Mouse (Mus musculus): Measurements from ENCODE around the gene Ube2d3. TPM values are rescaled to one million over a fixed set of nuclear protein-coding genes. Genes with fewer than 3 reads are reported as not detected.

Ube2d3 gene
- polyA plus RNA-seq, 1 experiment = 261 TPM

DNA sequence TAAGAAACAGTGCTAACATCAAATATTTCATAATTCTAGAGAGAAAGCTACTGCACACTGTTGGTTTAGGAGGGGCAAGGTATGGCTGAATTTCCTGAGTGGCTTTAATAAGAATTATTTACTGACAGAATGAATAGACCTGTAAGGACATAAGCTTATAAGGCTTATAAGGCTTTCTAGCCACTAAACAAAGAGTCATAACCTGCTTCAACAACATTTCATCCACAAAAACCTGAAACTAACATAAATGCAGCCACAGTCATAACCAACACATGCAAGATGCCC is 16.7 kb upstream of the Ube2d3 start:
- no peak overlapping the region for H3ac ChIP-seq (ENCODE audit: control insufficient read depth, insufficient read length, low read depth)
- no peaks in the 10 kb centered on the region for H3K27me3 ChIP-seq (ENCODE audit: control insufficient read depth, insufficient read depth, insufficient read length)
- peaks cover 75% of the 10 kb centered on the region for H3K79me3 ChIP-seq (ENCODE audit: low read depth)
- H3K36me3 ChIP-seq (ENCODE audit: control insufficient read depth, insufficient read depth) = peaks cover 13% of the 10 kb centered on the region
- no peak overlapping the region for H3K4me3 ChIP-seq (ENCODE audit: insufficient read depth, poor library complexity, severe bottlenecking)
- peaks cover 97% of the 10 kb centered on the region for H3K79me2 ChIP-seq (ENCODE audit: control insufficient read depth, insufficient read depth)
- no peak for TF ChIP-seq FOSL1 (IDR thresholded peaks at IDR 0.05; ENCODE audit: insufficient read depth, low read length, poor library complexity, severe bottlenecking)
- no peak for TF ChIP-seq MYOD1 (IDR thresholded peaks at IDR 0.05; ENCODE audit: control insufficient read depth, insufficient read length, low read depth)
- no peak for TF ChIP-seq CTCF (IDR thresholded peaks at IDR 0.05; ENCODE audit: control insufficient read depth, insufficient read depth, insufficient read length)
- no peak for TF ChIP-seq MAX (IDR thresholded peaks at IDR 0.05)
- no peak for TF ChIP-seq CEBPB (IDR thresholded peaks at IDR 0.05; ENCODE audit: low read depth)
- TF ChIP-seq MYOG (IDR thresholded peaks at IDR 0.05; ENCODE audit: control insufficient read depth, extremely low read depth, insufficient read length) = no peak
- no peak for TF ChIP-seq USF1 (IDR thresholded peaks at IDR 0.05; ENCODE audit: low read depth)

DNA sequence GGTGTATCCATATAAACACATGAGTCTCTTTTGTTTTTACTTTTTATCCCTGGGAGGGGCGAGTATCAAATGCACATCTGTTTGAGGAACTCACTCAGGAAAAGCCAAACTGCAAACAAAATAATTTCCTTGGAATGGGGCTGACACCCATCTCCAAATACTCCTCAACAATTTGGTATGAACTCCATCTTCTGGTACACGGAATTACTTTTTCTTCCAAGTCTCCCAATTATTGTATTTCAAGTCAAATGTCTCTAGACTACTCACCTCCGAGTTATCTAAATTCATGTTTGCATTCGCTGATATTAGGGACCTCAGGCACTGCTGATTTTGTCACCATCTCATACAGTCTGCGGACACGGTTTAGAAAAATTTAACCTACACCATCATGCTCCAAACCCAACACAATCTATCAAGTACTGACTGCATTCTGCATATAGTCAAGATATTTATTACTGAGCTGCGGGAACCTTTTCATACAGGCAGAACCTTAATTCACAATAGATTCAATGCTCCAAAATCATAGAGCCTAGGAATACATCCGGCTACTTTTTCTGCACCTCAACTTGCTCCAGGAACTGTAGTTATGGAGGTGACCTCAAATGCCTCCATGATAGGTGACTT is 15.6 kb upstream of the Ube2d3 start:
- Histone ChIP-seq H3K4me3 (ENCODE audit: insufficient read depth, poor library complexity, severe bottlenecking) (peak overlapping the region; percentile 64), H3ac (ENCODE audit: control insufficient read depth, insufficient read length, low read depth) (peak overlapping the region; percentile 72), H3K79me3 (ENCODE audit: low read depth) (peaks cover 77% of the 10 kb centered on the region), H3K36me3 (ENCODE audit: control insufficient read depth, insufficient read depth) (peaks cover 10% of the 10 kb centered on the region), H3K79me2 (ENCODE audit: control insufficient read depth, insufficient read depth) (peaks cover 95% of the 10 kb centered on the region), H3K27me3 (ENCODE audit: control insufficient read depth, insufficient read depth, insufficient read length) (no peaks in the 10 kb centered on the region)
- TF ChIP-seq FOSL1 (IDR thresholded peaks at IDR 0.05; ENCODE audit: insufficient read depth, low read length, poor library complexity, severe bottlenecking) (no peak), MAX (IDR thresholded peaks at IDR 0.05) (no peak), MYOG (IDR thresholded peaks at IDR 0.05; ENCODE audit: control insufficient read depth, extremely low read depth, insufficient read length) (no peak), USF1 (IDR thresholded peaks at IDR 0.05; ENCODE audit: low read depth) (no peak), MYOD1 (IDR thresholded peaks at IDR 0.05; ENCODE audit: control insufficient read depth, insufficient read length, low read depth) (no peak), CEBPB (IDR thresholded peaks at IDR 0.05; ENCODE audit: low read depth) (no peak), CTCF (IDR thresholded peaks at IDR 0.05; ENCODE audit: control insufficient read depth, insufficient read depth, insufficient read length) (no peak)

DNA sequence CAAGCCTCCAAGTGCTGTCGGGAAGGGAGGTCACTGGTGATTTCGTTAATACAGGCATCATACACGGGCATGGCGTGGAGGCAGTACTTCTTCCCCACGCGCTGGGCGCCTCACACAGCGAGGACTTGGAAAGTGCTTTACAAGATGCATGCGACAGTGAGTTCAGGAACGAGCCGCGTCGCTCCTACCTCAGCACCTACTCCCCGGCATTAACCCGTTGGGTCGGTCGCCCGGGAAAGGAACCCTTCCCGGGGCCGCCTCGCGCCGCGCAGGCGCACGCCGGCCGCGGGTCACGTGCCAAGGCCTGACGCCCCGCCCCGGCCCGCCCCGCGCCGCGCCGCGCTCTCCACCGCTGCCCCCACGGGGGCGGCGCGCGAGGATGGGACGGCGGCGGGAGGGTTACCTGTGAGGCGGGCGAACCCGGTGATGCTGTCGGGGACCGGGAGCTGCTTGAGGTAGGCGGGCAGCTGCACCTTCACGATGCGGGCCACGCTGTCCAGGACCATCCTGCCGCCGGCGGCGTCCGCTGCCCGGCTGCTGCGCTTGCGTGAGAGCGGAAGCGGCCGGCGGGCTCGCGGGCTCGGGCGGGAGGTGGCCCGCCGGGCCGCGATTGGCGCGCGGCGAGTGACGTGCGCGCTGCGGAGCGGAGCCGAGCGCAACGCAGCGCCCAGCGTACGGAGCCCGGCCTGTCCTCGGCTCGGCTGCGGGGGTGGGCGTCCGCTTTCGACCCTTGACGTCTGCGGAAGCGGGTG is 14.9 kb upstream of the Ube2d3 start:
- TF ChIP-seq USF1 (IDR thresholded peaks at IDR 0.05; ENCODE audit: low read depth) (peak; percentile 84), MYOD1 (IDR thresholded peaks at IDR 0.05; ENCODE audit: control insufficient read depth, insufficient read length, low read depth) (no peak), FOSL1 (IDR thresholded peaks at IDR 0.05; ENCODE audit: insufficient read depth, low read length, poor library complexity, severe bottlenecking) (no peak), CEBPB (IDR thresholded peaks at IDR 0.05; ENCODE audit: low read depth) (no peak)
- H3K36me3 ChIP-seq (ENCODE audit: control insufficient read depth, insufficient read depth) = peaks cover 10% of the 10 kb centered on the region
- no peaks in the 10 kb centered on the region for H3K27me3 ChIP-seq (ENCODE audit: control insufficient read depth, insufficient read depth, insufficient read length)
- H3K79me2 ChIP-seq (ENCODE audit: control insufficient read depth, insufficient read depth) = peaks cover 95% of the 10 kb centered on the region
- H3K79me3 ChIP-seq (ENCODE audit: low read depth) = peaks cover 70% of the 10 kb centered on the region
- peak overlapping the region; percentile 73 for H3ac ChIP-seq (ENCODE audit: control insufficient read depth, insufficient read length, low read depth)
- H3K4me3 ChIP-seq (ENCODE audit: insufficient read depth, poor library complexity, severe bottlenecking) = peak overlapping the region; percentile 64

DNA sequence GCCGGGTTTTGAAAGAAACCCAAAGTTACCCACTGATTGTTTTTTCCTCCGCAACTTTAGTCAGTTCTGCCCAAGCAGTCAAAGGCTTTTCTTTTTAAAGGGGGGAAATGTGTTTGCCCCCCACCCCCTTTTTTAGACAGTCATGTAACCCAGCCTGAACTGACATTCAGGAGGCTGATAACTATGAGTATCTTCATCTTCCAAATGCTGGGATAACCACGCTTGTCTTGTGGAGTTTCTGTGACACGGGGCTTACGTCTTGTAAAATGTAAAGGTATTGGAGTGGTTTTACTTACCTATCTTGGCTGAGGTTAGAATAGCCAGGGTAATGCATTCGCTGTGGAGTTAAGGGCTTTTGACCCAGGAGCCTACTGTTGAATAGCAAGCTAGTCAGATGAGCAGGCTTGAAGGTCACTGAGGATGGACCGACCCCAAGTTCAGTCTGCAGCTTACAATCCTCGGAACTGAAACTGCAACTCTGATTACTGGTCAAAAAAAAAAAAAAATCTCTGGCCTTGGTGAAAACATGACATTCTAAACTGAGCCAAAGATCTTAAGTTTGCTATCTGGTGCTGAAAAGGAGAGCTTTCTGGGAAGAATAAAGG is 14.2 kb upstream of the Ube2d3 start, which contains the start of gene Cisd2:
Cisd2 (minus strand) TSS at position 318 of the 605 bp plus-strand sequence.
- TF ChIP-seq MAX (IDR thresholded peaks at IDR 0.05) = no peak
- TF ChIP-seq CTCF (IDR thresholded peaks at IDR 0.05; ENCODE audit: control insufficient read depth, insufficient read depth, insufficient read length) = no peak
- no peak for TF ChIP-seq FOSL1 (IDR thresholded peaks at IDR 0.05; ENCODE audit: insufficient read depth, low read length, poor library complexity, severe bottlenecking)
- no peak for TF ChIP-seq MYOG (IDR thresholded peaks at IDR 0.05; ENCODE audit: control insufficient read depth, extremely low read depth, insufficient read length)
- TF ChIP-seq USF1 (IDR thresholded peaks at IDR 0.05; ENCODE audit: low read depth) = no peak
- TF ChIP-seq CEBPB (IDR thresholded peaks at IDR 0.05; ENCODE audit: low read depth) = no peak
- TF ChIP-seq MYOD1 (IDR thresholded peaks at IDR 0.05; ENCODE audit: control insufficient read depth, insufficient read length, low read depth) = no peak
- Histone ChIP-seq H3K27me3 (ENCODE audit: control insufficient read depth, insufficient read depth, insufficient read length) (no peaks in the 10 kb centered on the region), H3K4me3 (ENCODE audit: insufficient read depth, poor library complexity, severe bottlenecking) (peak within 1 kb of the TSS; percentile 64), H3K79me2 (ENCODE audit: control insufficient read depth, insufficient read depth) (peaks cover 89% of the 10 kb centered on the region), H3K79me3 (ENCODE audit: low read depth) (peaks cover 68% of the 10 kb centered on the region), H3ac (ENCODE audit: control insufficient read depth, insufficient read length, low read depth) (peak within 1 kb of the TSS; percentile 73), H3K36me3 (ENCODE audit: control insufficient read depth, insufficient read depth) (peaks cover 10% of the 10 kb centered on the region)

DNA sequence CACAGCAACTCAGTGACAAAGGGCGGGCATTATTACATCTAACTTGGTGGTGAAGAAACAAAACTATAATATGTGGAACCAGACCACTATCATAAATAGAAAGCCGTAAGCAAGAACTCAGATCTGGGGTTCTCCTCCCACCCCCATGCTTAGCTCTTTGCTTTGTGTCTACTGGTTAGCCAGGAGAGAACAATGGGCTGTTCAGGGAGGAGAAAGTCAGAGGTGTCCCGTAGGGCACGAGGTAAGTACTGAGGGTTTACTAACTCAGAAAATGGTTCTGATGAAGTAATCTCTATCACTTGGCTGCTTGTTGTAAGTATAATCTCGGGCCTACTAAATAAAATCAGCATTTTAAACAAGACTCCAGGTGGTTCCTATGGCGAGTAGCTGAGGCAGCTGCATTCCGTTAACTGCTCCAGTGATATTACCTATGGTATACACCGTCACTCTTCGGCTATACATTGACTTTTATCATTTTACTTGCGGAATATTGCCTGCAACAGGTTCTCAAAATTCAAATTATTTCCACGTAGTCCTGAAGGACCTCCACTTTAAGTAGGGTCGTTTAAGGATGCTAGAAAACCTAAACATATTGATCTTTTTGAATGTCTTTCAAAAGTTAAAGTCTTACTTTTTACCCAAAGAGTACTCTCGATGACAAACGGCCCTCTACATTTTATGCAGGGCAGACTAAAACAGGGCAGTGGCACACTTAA is 890 bp upstream of the Ube2d3 start:
- Histone ChIP-seq H3K4me3 (ENCODE audit: insufficient read depth, poor library complexity, severe bottlenecking) (peak overlapping the region; percentile 42), H3K79me2 (ENCODE audit: control insufficient read depth, insufficient read depth) (peaks cover 49% of the 10 kb centered on the region), H3K27me3 (ENCODE audit: control insufficient read depth, insufficient read depth, insufficient read length) (no peaks in the 10 kb centered on the region), H3K79me3 (ENCODE audit: low read depth) (peaks cover 32% of the 10 kb centered on the region), H3K36me3 (ENCODE audit: control insufficient read depth, insufficient read depth) (peaks cover 27% of the 10 kb centered on the region), H3ac (ENCODE audit: control insufficient read depth, insufficient read length, low read depth) (peak overlapping the region; percentile 83)
- no peak for TF ChIP-seq CTCF (IDR thresholded peaks at IDR 0.05; ENCODE audit: control insufficient read depth, insufficient read depth, insufficient read length)
- no peak for TF ChIP-seq CEBPB (IDR thresholded peaks at IDR 0.05; ENCODE audit: low read depth)
- TF ChIP-seq FOSL1 (IDR thresholded peaks at IDR 0.05; ENCODE audit: insufficient read depth, low read length, poor library complexity, severe bottlenecking) = no peak
- no peak for TF ChIP-seq MYOG (IDR thresholded peaks at IDR 0.05; ENCODE audit: control insufficient read depth, extremely low read depth, insufficient read length)
- no peak for TF ChIP-seq USF1 (IDR thresholded peaks at IDR 0.05; ENCODE audit: low read depth)
- TF ChIP-seq MYOD1 (IDR thresholded peaks at IDR 0.05; ENCODE audit: control insufficient read depth, insufficient read length, low read depth) = no peak
- TF ChIP-seq MAX (IDR thresholded peaks at IDR 0.05) = no peak

All from C2C12 (cell line).